Mouse (Mus musculus): ENCODE results near the gene Mllt3.
"Not testable (repeated sequence)": the region's sequence is repeated elsewhere in the genome, so short reads cannot be mapped to it uniquely, and the experiment has no call there.

Gene Mllt3

GRCm38 (mm10) chr4:88015765-88016164, 17.4 kb downstream of the Mllt3 start:
- intact Hi-C loops (cut with DNase I) = no loop called here

- intact Hi-C loops (cut with DNase I) = no loop called here
Observed at GRCm38 (mm10) chr4:88015261-88015660, 17.9 kb downstream of the Mllt3 start.

GRCm38 (mm10) chr4:88012774-88013173, 20.4 kb downstream of the Mllt3 start:
- intact Hi-C loops (cut with DNase I) = no loop called here

GRCm38 (mm10) chr4:88011870-88012572, 21.1 kb downstream of the Mllt3 start:
- intact Hi-C loops (cut with DNase I) = no loop called here

- intact Hi-C loops (cut with DNase I) = no loop called here
Observed at GRCm38 (mm10) chr4:88010441-88010840, 22.7 kb downstream of the Mllt3 start.

- intact Hi-C loops (cut with DNase I) = no loop called here
Observed at GRCm38 (mm10) chr4:88005801-88006200, 27.4 kb downstream of the Mllt3 start.

- intact Hi-C loops (cut with DNase I) = no loop called here
Observed at GRCm38 (mm10) chr4:88003159-88003948, 29.8 kb downstream of the Mllt3 start.

- intact Hi-C loops (cut with DNase I) = no loop called here
Observed at GRCm38 (mm10) chr4:87991710-87992109, 41.5 kb downstream of the Mllt3 start.

GRCm38 (mm10) chr4:87990940-87991339, 42.2 kb downstream of the Mllt3 start:
- intact Hi-C loops (cut with DNase I) = no loop called here

GRCm38 (mm10) chr4:87985281-87985680, 47.9 kb downstream of the Mllt3 start:
- intact Hi-C loops (cut with DNase I) = no loop called here

- intact Hi-C loops (cut with DNase I) = no loop called here
Observed at GRCm38 (mm10) chr4:87984589-87984988, 48.6 kb downstream of the Mllt3 start.

- intact Hi-C loops (cut with DNase I) = no loop called here
Observed at GRCm38 (mm10) chr4:87984091-87984490, 49.1 kb downstream of the Mllt3 start.

GRCm38 (mm10) chr4:87982578-87982977, 50.6 kb downstream of the Mllt3 start:
- intact Hi-C loops (cut with DNase I) = no loop called here

GRCm38 (mm10) chr4:87977820-87978448, 55.2 kb downstream of the Mllt3 start:
- intact Hi-C loops (cut with DNase I) = no loop called here

- intact Hi-C loops (cut with DNase I) = no loop called here
Observed at GRCm38 (mm10) chr4:87965836-87966235, 67.3 kb downstream of the Mllt3 start.

GRCm38 (mm10) chr4:87964890-87965289, 68.3 kb downstream of the Mllt3 start:
- intact Hi-C loops (cut with DNase I) = not testable (repeated sequence)

- intact Hi-C loops (cut with DNase I) = no loop called here
Observed at GRCm38 (mm10) chr4:87963773-87964076, 69.4 kb downstream of the Mllt3 start.

- intact Hi-C loops (cut with DNase I) = no loop called here
Observed at GRCm38 (mm10) chr4:87963055-87963772, 70.0 kb downstream of the Mllt3 start.

GRCm38 (mm10) chr4:87961872-87962271, 71.3 kb downstream of the Mllt3 start:
- intact Hi-C loops (cut with DNase I) = no loop called here

GRCm38 (mm10) chr4:87957852-87958251, 75.3 kb downstream of the Mllt3 start:
- intact Hi-C loops (cut with DNase I) = no loop called here

- intact Hi-C loops (cut with DNase I) = no loop called here
Observed at GRCm38 (mm10) chr4:87957198-87957597, 76.0 kb downstream of the Mllt3 start.

- intact Hi-C loops (cut with DNase I) = no loop called here
Observed at GRCm38 (mm10) chr4:87955132-87955531, 78.0 kb downstream of the Mllt3 start.

All from adrenal gland (tissue).